Mouse (Mus musculus): Measurements from ENCODE around the gene Mtx1. TPM values are rescaled to one million over a fixed set of nuclear protein-coding genes. Genes with fewer than 3 reads are reported as not detected.
"Not testable (repeated sequence)": the region's sequence is repeated elsewhere in the genome, so short reads cannot be mapped to it uniquely, and the experiment has no call there.

The Mtx1 gene
- total RNA-seq, 2 experiments from 2014 or later = 100 to 102 TPM

DNA sequence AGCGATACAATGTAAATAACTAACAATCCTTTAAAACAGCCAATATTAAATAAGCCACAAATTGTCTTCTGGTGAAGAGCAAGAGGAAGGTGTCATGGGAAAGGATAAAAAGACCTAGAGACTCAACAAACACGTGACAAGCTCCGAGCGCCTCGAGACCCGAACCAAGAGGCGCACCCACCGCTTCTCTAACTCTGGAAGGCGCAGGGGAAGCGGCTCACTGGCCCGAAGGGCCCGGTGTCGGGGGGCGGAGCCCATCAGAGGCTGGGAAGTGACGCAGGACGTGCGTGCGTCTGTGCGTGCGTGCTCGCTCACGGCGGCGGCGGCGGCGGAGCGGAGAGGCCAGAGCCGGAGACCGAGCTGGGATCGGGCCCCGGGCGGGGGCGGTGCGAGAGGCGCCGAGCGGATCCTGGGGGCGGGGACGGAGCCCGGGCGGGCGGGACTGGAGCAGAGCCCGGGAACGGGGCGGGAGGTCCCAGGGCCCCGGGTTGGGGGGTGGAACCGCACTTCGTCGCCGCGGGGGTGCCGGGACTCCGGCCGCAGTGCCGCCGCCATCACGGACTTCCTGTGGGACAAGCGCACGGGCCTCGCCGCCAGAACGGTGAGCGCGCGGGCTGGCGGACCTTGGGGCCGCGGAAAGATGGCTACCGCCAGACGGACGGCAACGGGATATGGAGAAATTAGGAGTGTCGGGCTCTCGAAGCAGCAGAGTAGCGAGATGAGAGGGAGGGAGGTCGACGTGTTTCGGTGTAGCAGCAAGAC, 62.2 kb downstream of the Mtx1 start, which contains the start of gene Clk2:
Clk2 (plus strand) TSS at position 290 of the 762 bp plus-strand sequence.
- Histone ChIP-seq H3K4me3 (peak within 1 kb of the TSS; percentile 84), H3K27ac (peak within 1 kb of the TSS; percentile 95)
- peak; percentile 94 for DNase-seq (ENCODE audit: low spot score in 2 of 2)
- no peak for TF ChIP-seq CTCF (conservative IDR thresholded peaks at IDR 0.05)

DNA sequence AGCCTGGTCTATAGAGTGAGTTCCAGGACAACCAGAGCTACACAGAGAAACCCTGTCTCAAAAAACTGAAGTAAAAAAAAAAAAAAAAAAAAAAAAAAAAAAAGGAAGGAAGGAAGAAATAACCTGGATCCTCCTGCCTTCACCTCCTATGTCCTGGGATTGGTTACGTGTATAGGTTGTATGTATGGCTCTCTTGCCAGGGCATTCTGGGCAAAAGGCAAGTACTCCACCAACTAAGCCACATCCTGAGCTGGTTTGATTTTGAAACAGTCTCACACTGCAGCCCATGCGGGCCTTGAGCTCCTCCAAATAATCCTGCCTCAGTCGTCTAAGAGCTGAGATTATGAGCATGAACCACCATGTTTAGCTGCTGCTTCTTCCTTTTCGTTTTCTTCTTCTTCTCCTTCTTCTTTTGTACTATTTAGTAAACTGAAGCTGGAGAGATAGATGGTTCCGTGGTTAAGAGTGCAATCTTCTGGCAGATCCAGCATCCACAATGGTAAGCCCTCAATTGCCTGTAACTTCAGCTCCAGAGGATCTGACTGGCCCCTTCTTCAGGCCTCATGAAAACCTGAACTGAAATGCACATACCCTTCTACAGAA, 63.1 kb downstream of the Mtx1 start:
- Histone ChIP-seq H3K27ac (peak overlapping the region; percentile 95), H3K4me3 (peak overlapping the region; percentile 84)
- no peak for DNase-seq (ENCODE audit: low spot score in 2 of 2)
- TF ChIP-seq CTCF (conservative IDR thresholded peaks at IDR 0.05) = no peak

DNA sequence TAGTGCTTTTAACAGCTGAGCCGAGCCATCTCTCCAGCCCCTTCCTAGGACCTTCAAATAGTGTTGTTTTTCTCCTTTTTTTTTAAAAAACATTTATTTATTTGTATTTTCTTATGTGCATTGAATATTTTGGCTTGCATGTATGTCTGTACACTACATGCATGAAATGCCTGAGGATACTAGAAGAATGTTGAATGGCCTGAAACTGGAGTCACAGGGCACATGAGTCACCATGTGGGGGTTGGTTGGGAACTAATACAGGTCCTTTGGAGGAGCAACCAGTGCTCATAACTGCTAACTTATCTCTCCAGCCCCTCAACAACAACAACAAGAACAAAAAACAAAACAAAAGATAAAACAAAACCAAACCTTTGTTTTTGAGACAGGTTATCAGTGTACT, 63.8 kb downstream of the Mtx1 start:
- Histone ChIP-seq H3K27ac (no peak overlapping the region), H3K4me3 (no peak overlapping the region)
- TF ChIP-seq CTCF (conservative IDR thresholded peaks at IDR 0.05) = no peak
- DNase-seq (ENCODE audit: low spot score in 2 of 2) = no peak

DNA sequence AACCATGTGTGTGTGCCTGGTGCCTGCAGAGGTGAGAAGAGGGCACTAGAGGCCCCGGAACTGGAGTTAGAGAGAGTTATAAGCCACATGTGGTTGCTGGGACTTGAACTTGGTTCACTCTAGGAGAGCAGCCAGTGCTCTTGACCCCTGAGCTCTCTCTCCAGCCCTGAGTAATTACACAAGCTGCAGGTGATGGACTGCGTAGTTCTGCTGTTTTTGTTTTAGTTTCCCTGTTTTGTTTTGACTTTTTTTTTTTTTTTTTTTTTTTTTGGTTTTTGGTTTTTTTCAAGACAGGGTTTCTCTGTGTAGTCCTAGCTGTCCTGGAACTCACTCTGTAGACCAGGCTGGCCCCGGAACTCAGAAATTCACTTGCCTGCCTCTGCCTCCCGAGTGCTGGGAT, 65.1 kb downstream of the Mtx1 start:
- no peak overlapping the region for H3K4me3 ChIP-seq
- DNase-seq (ENCODE audit: low spot score in 2 of 2) = no peak
- TF ChIP-seq CTCF (conservative IDR thresholded peaks at IDR 0.05) = no peak
- H3K27ac ChIP-seq = no peak overlapping the region

DNA sequence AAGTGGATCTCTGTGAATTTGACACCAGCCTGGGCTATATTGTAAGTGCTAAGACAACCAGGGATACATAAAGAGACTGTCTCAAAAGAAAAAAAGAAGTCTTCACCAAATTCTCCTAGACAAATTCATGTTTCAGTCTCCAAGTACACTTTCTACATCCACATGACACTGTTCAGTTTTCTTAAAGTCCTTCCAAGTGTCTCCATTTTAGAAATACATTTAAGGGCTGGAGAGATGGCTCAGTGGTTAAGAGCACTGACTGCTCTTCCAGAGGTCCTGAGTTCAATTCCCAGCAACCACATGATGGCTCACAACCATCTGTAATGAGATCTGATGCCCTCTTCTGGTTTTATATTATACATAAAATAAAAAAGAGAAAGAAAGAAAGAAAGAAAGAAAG, 65.7 kb downstream of the Mtx1 start:
- H3K4me3 ChIP-seq; H3K27ac ChIP-seq; DNase-seq (ENCODE audit: low spot score in 2 of 2): not testable (repeated sequence)

DNA sequence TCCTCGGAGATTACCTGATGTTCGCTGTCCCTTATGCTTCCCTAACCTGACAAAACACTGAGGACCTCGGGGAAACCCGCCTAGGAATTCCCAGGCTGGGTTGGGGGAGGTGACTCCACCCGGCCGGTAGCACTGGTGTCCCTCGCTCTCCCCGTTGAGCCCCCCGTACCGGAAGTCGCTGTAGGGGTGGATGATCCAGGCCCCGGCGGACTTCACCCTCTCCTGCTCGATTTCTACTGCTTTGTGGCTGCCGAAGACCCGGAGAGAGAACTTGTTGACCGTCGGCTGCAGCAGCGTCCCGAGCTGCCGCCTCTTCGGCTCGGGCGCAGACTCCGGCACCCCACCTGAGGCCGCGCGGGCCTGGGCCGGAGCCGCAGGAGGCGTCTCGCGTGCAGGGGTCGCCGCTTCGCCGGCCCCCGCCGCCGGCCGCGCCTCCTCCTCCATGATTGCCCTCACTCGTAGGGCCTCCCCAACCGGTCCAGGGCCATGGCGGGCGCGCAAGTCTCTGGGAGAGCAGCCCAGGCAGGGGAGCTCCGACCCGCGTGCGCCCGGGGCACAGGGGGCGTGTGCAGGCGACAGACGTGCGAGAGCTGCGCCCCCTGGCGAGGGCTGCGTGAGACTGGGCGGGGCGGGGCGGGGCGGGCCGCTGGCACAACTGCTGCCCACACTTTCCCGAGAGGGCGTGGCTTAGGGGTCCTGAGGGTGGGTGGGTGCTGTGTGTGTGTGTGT, 67.1 kb downstream of the Mtx1 start, which contains the start of gene Hcn3:
Hcn3 (minus strand) TSS at position 581 of the 729 bp plus-strand sequence.
- Histone ChIP-seq H3K27ac (no peak within 1 kb of the TSS), H3K4me3 (peak within 1 kb of the TSS; percentile 62)
- TF ChIP-seq CTCF (conservative IDR thresholded peaks at IDR 0.05) = peak; percentile 73
- DNase-seq (ENCODE audit: low spot score in 2 of 2) = peak in 1 of 2 experiments; percentile 59

DNA sequence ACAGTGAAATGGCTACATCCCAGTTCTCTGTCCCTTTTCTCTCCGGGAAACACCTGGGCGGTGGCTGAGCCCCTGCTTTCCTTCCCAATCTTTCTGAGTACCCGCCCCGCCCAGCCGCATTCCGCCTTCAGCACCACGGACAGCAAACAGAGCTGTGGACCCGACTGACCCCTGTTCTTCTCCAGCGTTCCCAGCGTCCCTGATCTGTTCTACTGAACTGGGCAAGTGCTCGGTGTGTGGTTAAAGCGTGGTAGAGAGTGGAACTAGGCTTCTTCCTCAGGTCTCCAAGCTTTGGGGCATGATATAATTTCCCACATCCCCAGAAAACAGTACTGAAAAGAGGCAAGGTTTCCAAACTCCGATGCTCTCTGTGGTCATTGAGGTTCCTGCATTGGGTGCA, 67.7 kb downstream of the Mtx1 start:
- DNase-seq (ENCODE audit: low spot score in 2 of 2) = no peak

More for the DNA sequence above, 67.7 kb downstream of the Mtx1 start:
- Histone ChIP-seq H3K27ac (no peak overlapping the region), H3K4me3 (peak overlapping the region; percentile 62)
- no peak for TF ChIP-seq CTCF (conservative IDR thresholded peaks at IDR 0.05)

Small RNAs within 50 kb of the gene (microRNA-seq; reads per million reads assigned to microRNA genes)
- gene Mir92b = 7,094 to 7,095 reads per million in 2 experiments

Other genes with a start within 250 kb of the Mtx1 start
- 100 to 1,000 TPM; 136 to 139 TPM for gene Rusc1, start 133.8 kb downstream of the Mtx1 start, total RNA-seq (2021)
- gene Gm43738, start 126.0 kb downstream of the Mtx1 start, total RNA-seq (2021) = under 1 TPM in 1 of 2 experiments, not detected in 1; 0.18 TPM
- 10 to 100 TPM; 72.5 to 78.4 TPM for gene Fdps, start 125.1 kb downstream of the Mtx1 start, total RNA-seq (2021)
- not detected for gene Pklr, start 90.9 kb downstream of the Mtx1 start, total RNA-seq (2021)
- 10 to 100 TPM; 10.2 to 13.3 TPM for gene Hcn3, start 66.9 kb downstream of the Mtx1 start, total RNA-seq (2021)
- 10 to 100 TPM; 47.8 to 56.1 TPM for gene Clk2, start 62.3 kb downstream of the Mtx1 start, total RNA-seq (2021)
- 10 to 100 TPM; 67.1 to 69.0 TPM for gene Scamp3, start 49.6 kb downstream of the Mtx1 start, total RNA-seq (2021)
- 10 to 100 TPM; 61.6 to 61.7 TPM for gene Fam189b, start 43.9 kb downstream of the Mtx1 start, total RNA-seq (2021)
- gene Gba, start 24.2 kb downstream of the Mtx1 start, total RNA-seq (2021) = 10 to 100 TPM; 55.7 to 67.9 TPM
- 10 to 100 TPM; 42.6 to 43.8 TPM for gene Thbs3, start 11.9 kb downstream of the Mtx1 start, total RNA-seq (2021)
- gene Muc1, start 2.0 kb upstream of the Mtx1 start, total RNA-seq (2021) = 1 to 10 TPM in 1 of 2 experiments, under 1 TPM in 1; 0.31 to 1.3 TPM
- 10 to 100 TPM; 75.8 to 80.5 TPM for gene Krtcap2, start 18.9 kb upstream of the Mtx1 start, total RNA-seq (2021)
- gene Trim46, start 19.2 kb upstream of the Mtx1 start, total RNA-seq (2021) = 10 to 100 TPM; 89.1 to 92.8 TPM
- 10 to 100 TPM; 51.2 to 61.0 TPM for gene Dpm3, start 32.3 kb upstream of the Mtx1 start, total RNA-seq (2021)
- gene Slc50a1, start 43.5 kb upstream of the Mtx1 start, total RNA-seq (2021) = 10 to 100 TPM; 46.3 to 58.9 TPM
- gene Efna1, start 54.1 kb upstream of the Mtx1 start, total RNA-seq (2021) = 1 to 10 TPM; 7.6 to 7.9 TPM
- 10 to 100 TPM; 65.5 to 76.3 TPM for gene Efna3, start 95.9 kb upstream of the Mtx1 start, total RNA-seq (2021)
- under 1 TPM; 0.61 to 0.96 TPM for gene Efna4, start 110.9 kb upstream of the Mtx1 start, total RNA-seq (2021)
- 100 to 1,000 TPM; 122 to 127 TPM for gene Adam15, start 122.9 kb upstream of the Mtx1 start, total RNA-seq (2021)
- under 1 TPM; 0.29 to 0.77 TPM for gene Dcst2, start 134.9 kb upstream of the Mtx1 start, total RNA-seq (2021)
- gene Dcst1, start 138.2 kb upstream of the Mtx1 start, total RNA-seq (2021) = not detected
- gene Zbtb7b, start 167.7 kb upstream of the Mtx1 start, total RNA-seq (2021) = 10 to 100 TPM; 11.3 to 13.4 TPM
- 1 to 10 TPM; 5.8 to 7.1 TPM for gene Lenep, start 175.7 kb upstream of the Mtx1 start, total RNA-seq (2021)
- 10 to 100 TPM; 37.2 to 39.8 TPM for gene Flad1, start 184.8 kb upstream of the Mtx1 start, total RNA-seq (2021)
- 1 to 10 TPM; 1.4 to 2.7 TPM for gene Cks1b, start 191.3 kb upstream of the Mtx1 start, total RNA-seq (2021)
- 10 to 100 TPM; 12.2 to 14.3 TPM for gene Shc1, start 191.4 kb upstream of the Mtx1 start, total RNA-seq (2021)
- gene Pygo2, start 203.1 kb upstream of the Mtx1 start, total RNA-seq (2021) = 10 to 100 TPM; 55.5 to 61.9 TPM
- 10 to 100 TPM; 38.9 to 41.8 TPM for gene Pbxip1, start 209.6 kb upstream of the Mtx1 start, total RNA-seq (2021)
- 10 to 100 TPM; 30.1 to 30.3 TPM for gene Pmvk, start 227.5 kb upstream of the Mtx1 start, total RNA-seq (2021)